Mouse (Mus musculus): ENCODE data around the gene C2cd5. TPM values are rescaled to one million over a fixed set of nuclear protein-coding genes. Genes with fewer than 3 reads are reported as not detected.
"Not testable (repeated sequence)": the region's sequence is repeated elsewhere in the genome, so short reads cannot be mapped to it uniquely, and the experiment has no call there.

Gene C2cd5
- polyA plus RNA-seq, 1 experiment from 2014 or later: 51.4 TPM

DNA sequence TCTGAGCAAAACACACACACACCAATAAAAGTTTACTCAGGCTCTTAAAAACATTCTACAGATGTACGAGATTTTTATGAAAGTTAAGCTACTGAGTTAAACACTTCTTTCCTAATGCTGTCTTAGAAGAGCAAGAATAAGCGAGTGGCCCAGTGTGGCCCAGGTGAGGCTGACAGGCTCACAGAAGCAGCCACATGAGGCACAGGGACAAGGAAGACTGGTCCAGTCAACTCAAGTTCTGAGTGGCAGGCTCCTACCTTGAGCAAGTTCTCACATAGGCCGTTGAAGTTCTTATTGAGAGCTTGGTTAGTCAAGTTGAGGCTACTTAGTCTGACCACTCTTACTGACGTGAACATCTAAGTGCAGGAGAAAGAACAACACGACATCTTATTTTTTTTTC is 69.4 kb downstream of the C2cd5 start:
- ATAC-seq (replicated peaks): no peak
- WGBS: 95% methylated on average over 5 of the region's 5 CpGs
- Histone ChIP-seq H3K4me1 (no peaks in the 10 kb centered on the region), H3K4me2 (no peak overlapping the region), H3K9me3 (no peaks in the 10 kb centered on the region), H3K27ac (no peak overlapping the region), H3K27me3 (replicated peaks) (no peaks in the 10 kb centered on the region), H3K9ac (no peak overlapping the region), H3K36me3 (replicated peaks) (peaks cover 42% of the 10 kb centered on the region), H3K4me3 (no peak overlapping the region)

DNA sequence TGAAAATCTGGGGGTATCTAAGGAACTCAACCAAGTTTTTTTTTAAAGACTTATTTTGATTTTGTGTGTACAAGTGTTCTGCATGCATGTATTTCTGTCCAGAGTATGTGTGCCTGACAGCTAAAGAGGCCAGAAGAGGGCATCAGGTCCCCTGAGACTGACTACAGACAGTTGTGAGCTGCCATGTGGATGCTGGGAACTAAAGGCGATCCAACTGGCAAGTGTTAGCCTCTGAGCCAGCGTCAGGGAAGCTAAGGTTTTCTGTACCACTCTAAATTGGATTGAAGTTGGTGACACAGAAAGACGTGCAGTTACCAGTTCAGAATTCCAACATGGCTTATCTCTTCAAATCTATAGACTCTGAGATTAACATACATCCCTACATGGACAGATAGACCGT is 72.0 kb downstream of the C2cd5 start:
- Histone ChIP-seq H3K27me3 (replicated peaks) (no peaks in the 10 kb centered on the region), H3K4me2 (no peak overlapping the region), H3K36me3 (replicated peaks) (peaks cover 26% of the 10 kb centered on the region), H3K9me3 (no peaks in the 10 kb centered on the region), H3K9ac (no peak overlapping the region), H3K4me3 (no peak overlapping the region), H3K27ac (no peak overlapping the region), H3K4me1 (no peaks in the 10 kb centered on the region)
- no peak for ATAC-seq (replicated peaks)
- WGBS: 95% methylated on average over 4 of the region's 4 CpGs

DNA sequence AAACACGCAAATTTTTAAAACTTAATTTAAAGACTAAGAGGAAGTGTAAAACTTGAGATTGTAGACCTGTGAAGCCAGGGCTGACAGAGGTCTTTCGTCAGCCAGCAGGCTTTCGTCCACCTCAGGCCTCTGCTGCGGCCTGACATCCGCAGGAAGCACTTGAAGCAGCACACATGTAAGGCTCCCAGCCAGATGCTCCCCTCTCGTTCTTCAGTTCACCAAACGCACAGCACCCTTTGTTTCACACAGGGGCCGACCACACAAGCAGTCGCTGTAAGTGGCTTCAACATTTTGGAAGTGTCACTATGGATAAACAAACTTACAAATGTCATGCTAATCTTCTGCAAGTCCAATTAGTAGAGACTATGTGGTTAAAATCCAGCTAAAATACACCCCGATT is 72.5 kb downstream of the C2cd5 start:
- Histone ChIP-seq H3K9me3 (no peaks in the 10 kb centered on the region), H3K4me1 (no peaks in the 10 kb centered on the region), H3K27ac (no peak overlapping the region), H3K4me2 (no peak overlapping the region), H3K9ac (no peak overlapping the region), H3K36me3 (replicated peaks) (peaks cover 24% of the 10 kb centered on the region), H3K27me3 (replicated peaks) (no peaks in the 10 kb centered on the region), H3K4me3 (no peak overlapping the region)
- ATAC-seq (replicated peaks): no peak
- WGBS: 90% methylated on average over 10 of the region's 10 CpGs

DNA sequence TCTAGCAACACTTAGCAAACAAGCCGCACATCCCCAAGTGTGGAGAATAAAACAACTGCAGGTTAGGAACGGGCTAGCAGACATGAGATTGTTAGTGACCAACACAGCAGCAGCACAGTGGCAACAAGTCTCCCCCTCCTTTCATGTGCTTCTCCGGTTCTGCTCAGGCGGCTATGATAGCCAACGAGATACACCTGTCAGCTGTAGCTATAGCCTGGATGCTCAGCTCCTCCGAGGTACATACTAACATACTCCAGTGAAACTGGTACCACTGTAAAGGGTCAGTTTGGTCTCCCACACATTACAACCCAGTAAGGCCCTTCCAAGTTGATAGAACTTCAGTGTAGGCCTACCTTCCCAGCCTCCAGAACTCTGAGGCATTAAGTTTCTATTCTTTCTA is 76.2 kb downstream of the C2cd5 start:
- Histone ChIP-seq H3K4me1 (no peaks in the 10 kb centered on the region), H3K36me3 (replicated peaks) (peaks cover 9% of the 10 kb centered on the region; the same call in 1 of the 2 replicates), H3K27me3 (replicated peaks) (no peaks in the 10 kb centered on the region), H3K4me3 (no peak overlapping the region), H3K27ac (no peak overlapping the region), H3K4me2 (no peak overlapping the region), H3K9me3 (no peaks in the 10 kb centered on the region), H3K9ac (no peak overlapping the region)
- no peak for ATAC-seq (replicated peaks)
- 92% methylated on average over 6 of the region's 6 CpGs for WGBS

DNA sequence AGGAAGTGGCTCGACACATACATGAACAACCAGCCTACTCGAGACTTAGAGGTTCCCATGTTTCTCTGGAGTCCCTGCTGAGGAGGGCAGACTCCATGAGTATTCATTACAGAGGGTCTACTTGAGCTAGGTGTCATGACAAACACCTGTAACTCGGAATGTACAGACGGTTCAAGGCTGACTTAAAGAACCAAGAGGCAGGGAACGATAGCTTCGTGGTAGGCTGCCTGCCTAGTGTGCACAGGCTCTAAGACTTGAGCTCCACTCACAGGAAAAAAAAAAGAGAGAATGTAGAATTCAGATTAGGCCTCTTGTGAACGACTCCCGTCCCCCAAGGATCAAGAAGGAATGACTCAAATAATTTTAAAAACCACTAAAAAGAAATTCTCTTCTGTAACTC is 78.2 kb downstream of the C2cd5 start:
- Histone ChIP-seq H3K27ac (no peak overlapping the region), H3K9ac (no peak overlapping the region), H3K4me2 (no peak overlapping the region), H3K27me3 (replicated peaks) (no peaks in the 10 kb centered on the region), H3K4me3 (no peak overlapping the region), H3K9me3 (no peaks in the 10 kb centered on the region), H3K4me1 (no peaks in the 10 kb centered on the region), H3K36me3 (replicated peaks) (peaks cover 9% of the 10 kb centered on the region)
- 90% methylated on average over 8 of the region's 8 CpGs for WGBS
- no peak for ATAC-seq (replicated peaks)

DNA sequence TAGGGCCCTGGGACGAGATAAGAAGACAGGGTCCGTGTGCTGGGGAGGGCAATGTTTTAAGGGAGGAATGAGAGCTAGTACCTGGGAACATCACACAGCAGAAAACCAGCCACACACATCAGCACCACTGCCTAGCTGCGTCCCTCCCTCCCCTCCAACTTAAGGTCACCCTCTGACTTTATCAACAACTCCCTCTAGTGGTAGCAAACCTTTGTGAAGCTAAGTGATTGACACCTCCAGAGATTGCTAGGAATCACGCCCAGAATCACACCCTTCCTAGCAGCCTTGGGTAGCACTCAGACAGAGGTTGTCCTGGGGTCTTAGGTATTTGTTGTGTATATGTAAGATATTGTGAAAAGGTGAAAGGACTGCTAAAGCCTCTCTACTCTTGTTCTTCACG is 79.3 kb downstream of the C2cd5 start:
- Histone ChIP-seq H3K4me1 (no peaks in the 10 kb centered on the region), H3K9ac (no peak overlapping the region), H3K4me2 (no peak overlapping the region), H3K9me3 (no peaks in the 10 kb centered on the region), H3K36me3 (replicated peaks) (peaks cover 15% of the 10 kb centered on the region), H3K4me3 (no peak overlapping the region), H3K27me3 (replicated peaks) (no peaks in the 10 kb centered on the region), H3K27ac (no peak overlapping the region)
- no peak for ATAC-seq (replicated peaks)
- 73% methylated on average over 5 of the region's 5 CpGs for WGBS

DNA sequence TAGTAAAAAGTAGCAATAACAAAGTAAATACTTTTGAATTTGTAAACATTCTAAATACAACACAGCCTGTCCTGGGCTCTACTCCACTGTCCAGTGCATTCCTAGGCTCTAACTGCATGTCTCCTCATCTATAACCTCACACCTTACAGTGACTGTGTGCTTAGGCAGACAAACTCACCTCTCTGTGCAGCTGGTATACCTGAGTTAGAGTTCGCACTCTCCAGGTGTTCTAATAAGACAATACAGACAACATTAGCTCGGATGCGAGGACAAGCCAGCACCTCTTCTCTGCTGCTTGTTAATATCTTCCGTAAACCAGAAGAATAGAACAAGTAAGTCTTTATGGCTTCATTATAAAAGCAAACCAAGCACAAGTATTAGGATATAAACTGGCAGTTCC is 79.8 kb downstream of the C2cd5 start:
- Histone ChIP-seq H3K4me3 (no peak overlapping the region), H3K27me3 (replicated peaks) (no peaks in the 10 kb centered on the region), H3K27ac (no peak overlapping the region), H3K9me3 (no peaks in the 10 kb centered on the region), H3K4me2 (no peak overlapping the region), H3K9ac (no peak overlapping the region), H3K36me3 (replicated peaks) (peaks cover 15% of the 10 kb centered on the region), H3K4me1 (no peaks in the 10 kb centered on the region)
- WGBS: 95% methylated on average over 4 of the region's 4 CpGs
- no peak for ATAC-seq (replicated peaks)

DNA sequence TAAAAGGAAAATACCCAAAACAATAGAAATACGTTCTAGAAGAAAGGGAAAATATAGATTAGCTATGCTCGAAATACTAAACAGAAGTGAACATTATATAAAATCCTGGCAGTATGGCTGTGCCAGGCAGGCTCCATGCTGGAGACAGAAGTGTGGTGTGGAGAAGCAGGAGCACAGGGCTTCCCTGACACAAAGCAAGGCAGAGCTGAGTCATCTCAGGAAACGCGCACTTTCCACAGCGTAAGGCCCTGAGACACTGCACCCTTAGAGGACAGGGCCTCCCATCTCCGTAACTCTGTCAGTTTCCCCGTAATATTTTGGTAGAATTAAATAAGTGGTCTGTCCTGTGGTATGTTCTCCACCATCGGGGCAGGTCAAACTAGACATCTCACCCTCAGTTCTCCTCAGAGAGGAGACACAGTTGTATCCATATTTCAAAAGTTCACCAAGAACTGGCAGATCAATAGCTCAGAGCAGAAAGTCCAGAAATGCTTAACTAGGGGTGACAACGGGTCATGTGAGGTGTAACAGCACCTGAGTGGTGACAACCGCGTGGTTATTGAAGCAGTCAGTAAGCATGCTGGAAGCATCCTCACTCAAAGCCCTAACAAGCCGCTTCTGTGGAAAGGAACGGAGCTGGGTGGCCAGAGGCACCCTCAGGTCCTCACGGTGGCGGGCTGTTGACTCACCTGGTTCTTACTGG is 87.3 kb downstream of the C2cd5 start:
- Histone ChIP-seq H3K36me3 (replicated peaks) (peaks cover 40% of the 10 kb centered on the region), H3K9me3 (no peaks in the 10 kb centered on the region), H3K4me1 (no peaks in the 10 kb centered on the region), H3K4me2 (no peak overlapping the region), H3K9ac (no peak overlapping the region), H3K4me3 (no peak overlapping the region), H3K27me3 (replicated peaks) (no peaks in the 10 kb centered on the region), H3K27ac (no peak overlapping the region)
- 96% methylated on average over 15 of the region's 15 CpGs for WGBS
- no peak for ATAC-seq (replicated peaks)

DNA sequence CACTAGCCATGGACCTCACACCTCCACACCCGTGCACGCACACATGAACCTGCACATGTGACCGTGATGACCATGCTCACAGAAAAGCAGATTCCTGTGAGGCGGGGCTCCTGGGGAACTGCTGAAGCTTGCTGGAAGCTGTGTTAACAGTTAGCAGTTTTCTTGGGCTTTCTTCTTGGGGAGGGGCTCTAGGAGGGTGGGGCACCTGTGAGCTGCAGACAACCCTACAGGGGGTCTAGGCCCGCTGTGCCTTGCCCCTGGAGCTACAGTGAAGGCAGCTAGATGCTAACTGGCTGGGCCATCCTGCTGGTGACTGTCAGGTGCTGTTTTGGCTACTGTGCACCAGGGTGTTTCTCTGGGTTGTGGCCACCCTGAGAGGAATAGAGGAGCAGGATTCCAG is 91.1 kb downstream of the C2cd5 start:
- ATAC-seq (replicated peaks): no peak
- H3K36me3 ChIP-seq (replicated peaks): peaks cover 31% of the 10 kb centered on the region
- no peaks in the 10 kb centered on the region for H3K4me1 ChIP-seq
- no peak overlapping the region for H3K4me3 ChIP-seq
- H3K4me2 ChIP-seq: no peak overlapping the region
- H3K9me3 ChIP-seq: no peaks in the 10 kb centered on the region
- H3K27me3 ChIP-seq (replicated peaks): no peaks in the 10 kb centered on the region
- H3K27ac ChIP-seq: no peak overlapping the region
- no peak overlapping the region for H3K9ac ChIP-seq
- 85% methylated on average over 5 of the region's 5 CpGs for WGBS

DNA sequence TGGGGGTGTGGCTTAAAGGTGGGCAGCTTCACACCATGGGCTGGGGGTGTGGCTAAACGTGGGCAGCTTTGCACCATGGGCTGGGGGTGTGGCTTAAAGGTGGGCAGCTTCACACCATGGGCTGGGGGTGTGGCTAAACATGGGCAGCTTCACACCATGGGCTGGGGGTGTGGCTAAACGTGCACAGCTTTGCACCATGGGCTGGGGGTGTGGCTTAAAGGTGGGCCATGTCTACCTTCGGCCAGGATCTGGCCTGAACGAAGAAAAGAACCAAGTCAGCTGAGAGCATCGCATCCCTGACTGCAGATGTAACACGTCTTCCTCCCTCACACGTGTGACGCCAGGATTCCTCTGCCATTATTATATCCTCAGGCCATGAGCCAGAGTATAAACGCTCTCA is 94.7 kb downstream of the C2cd5 start:
- not testable (repeated sequence) for H3K4me1 ChIP-seq; H3K4me2 ChIP-seq; H3K4me3 ChIP-seq; H3K27ac ChIP-seq; H3K9ac ChIP-seq; ATAC-seq (replicated peaks); H3K36me3 ChIP-seq (replicated peaks); H3K9me3 ChIP-seq; H3K27me3 ChIP-seq (replicated peaks)
- WGBS: 91% methylated on average over 9 of the region's 9 CpGs

DNA sequence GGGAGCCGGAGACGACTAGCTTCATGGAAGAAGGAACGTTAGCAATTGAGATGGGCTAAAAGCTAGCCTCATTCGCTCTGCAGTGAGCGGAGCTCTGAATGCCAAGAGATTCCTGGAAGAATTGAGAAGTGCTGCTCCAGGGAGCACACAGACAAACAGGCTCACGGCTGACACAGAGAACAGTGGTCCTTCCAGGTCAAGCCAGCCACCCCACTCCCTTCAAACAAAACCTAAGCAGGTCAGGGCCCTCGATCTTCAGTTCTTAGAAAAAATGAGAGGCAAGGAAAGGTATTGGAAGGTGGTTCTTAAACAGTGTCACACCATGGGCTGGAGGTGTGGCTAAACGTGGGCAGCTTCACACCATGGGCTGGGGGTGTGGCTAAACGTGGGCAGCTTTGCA is 95.1 kb downstream of the C2cd5 start:
- 0 out of 2 replicates have a peak, but pooled peaks cover 2% of the 10 kb centered on the region for H3K36me3 ChIP-seq (replicated peaks)
- no peak for ATAC-seq (replicated peaks)
- H3K4me2 ChIP-seq: no peak overlapping the region
- no peak overlapping the region for H3K27ac ChIP-seq
- H3K4me1 ChIP-seq: no peaks in the 10 kb centered on the region
- no peak overlapping the region for H3K4me3 ChIP-seq
- H3K9me3 ChIP-seq: no peaks in the 10 kb centered on the region
- H3K27me3 ChIP-seq (replicated peaks): no peaks in the 10 kb centered on the region
- H3K9ac ChIP-seq: no peak overlapping the region
- WGBS: 78% methylated on average over 9 of the region's 9 CpGs

DNA sequence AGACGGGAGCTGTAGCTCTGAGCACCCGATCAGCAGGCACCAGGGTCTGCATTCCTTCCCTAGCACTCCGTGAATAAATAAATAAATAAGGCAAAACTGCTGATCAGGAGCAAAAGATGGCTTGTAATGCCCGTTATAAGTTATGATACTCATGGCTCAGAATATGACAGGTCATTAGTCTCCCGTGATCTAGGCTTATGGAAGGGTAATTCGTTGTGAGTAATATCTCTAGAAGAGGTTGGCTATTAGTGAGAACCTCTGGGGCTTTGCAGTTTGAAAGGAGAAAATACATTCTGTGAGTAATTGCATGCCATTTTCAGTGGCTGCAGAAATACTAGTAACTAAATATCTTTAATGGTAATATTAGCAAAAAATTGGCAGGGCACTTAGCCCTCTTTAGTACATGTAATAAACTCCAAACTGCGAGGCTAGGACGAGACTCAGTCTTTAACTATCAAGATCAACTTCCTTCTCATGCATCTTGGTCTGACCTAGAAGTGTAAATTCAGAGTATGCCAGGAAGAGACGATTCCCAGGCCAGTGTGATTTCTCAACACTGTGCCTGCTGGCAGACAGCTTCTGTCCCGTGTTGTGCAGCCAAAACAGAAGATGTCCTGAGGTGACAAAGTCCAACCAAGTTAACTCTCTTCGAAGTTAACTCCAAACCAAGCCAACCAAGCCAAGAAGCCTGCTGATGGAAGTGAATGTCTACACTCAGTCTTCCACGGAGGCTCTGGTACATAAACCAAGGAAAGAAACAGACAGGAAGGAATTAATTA is 101.5 kb downstream of the C2cd5 start:
- H3K36me3 ChIP-seq (replicated peaks): no peaks in the 10 kb centered on the region
- H3K9me3 ChIP-seq: no peaks in the 10 kb centered on the region
- no peak overlapping the region for H3K27ac ChIP-seq
- no peak for ATAC-seq (replicated peaks)
- no peaks in the 10 kb centered on the region for H3K27me3 ChIP-seq (replicated peaks)
- no peak overlapping the region for H3K4me2 ChIP-seq
- H3K4me3 ChIP-seq: no peak overlapping the region
- no peak overlapping the region for H3K9ac ChIP-seq
- peaks cover 11% of the 10 kb centered on the region for H3K4me1 ChIP-seq
- WGBS: 66% methylated on average over 12 of the region's 12 CpGs

DNA sequence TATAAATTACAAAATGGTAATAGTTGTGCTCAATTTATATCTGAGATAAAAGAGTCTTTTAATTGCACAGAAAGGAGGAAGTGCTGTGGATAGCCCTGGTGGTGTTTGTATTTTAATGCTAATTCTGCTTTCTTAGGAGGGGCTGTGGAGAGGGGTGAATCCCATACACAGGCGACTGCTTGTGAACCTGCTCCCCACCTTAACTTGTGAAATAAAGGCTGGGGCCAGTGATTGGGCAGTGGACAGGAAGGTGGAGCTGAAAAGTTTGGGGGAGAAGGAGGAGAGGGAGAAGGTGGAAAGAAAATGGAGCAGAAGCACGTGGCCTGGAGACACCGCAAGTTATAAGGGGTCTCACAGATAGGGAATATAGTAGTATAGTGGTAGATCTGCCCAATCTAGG is 103.1 kb downstream of the C2cd5 start:
- WGBS: 69% methylated on average over 3 of the region's 3 CpGs
- no peaks in the 10 kb centered on the region for H3K9me3 ChIP-seq
- no peak overlapping the region for H3K9ac ChIP-seq
- no peak for ATAC-seq (replicated peaks)
- H3K27me3 ChIP-seq (replicated peaks): no peaks in the 10 kb centered on the region
- no peak overlapping the region for H3K27ac ChIP-seq
- H3K36me3 ChIP-seq (replicated peaks): no peaks in the 10 kb centered on the region
- H3K4me2 ChIP-seq: no peak overlapping the region
- no peak overlapping the region for H3K4me3 ChIP-seq
- peaks cover 22% of the 10 kb centered on the region for H3K4me1 ChIP-seq
